Comparison of ENCODE assay signal across 14 mouse cellular contexts in genomic region chr9:32018020-32018419, GRCm38 (mm10).
DNase-seq lines count a peak whose midpoint lies in the region; ATAC-seq and TF ChIP-seq lines count a peak whose summit lies in the region.
"Had no signal": no experiment of that assay in that cellular context is flagged by ENCODE, and none has a peak within 500 bp of the region (broad histone marks: within the 10 kb centered on the region; RNA-seq: fewer than 3 reads in every experiment).

No protein-coding gene starts in this region.

- peaks cover 17% of the 10 kb centered on the region for H3K4me1 ChIP-seq in forebrain, embryonic 13.5 days
- H3K4me1 ChIP-seq in forebrain, embryonic 12.5 days: peaks cover 21% of the 10 kb centered on the region
- no peaks in the 10 kb centered on the region for H3K4me1 ChIP-seq in intestine, postnatal 0 days (replicated peaks; ENCODE audit: control insufficient read depth, insufficient read depth, low read length)

- H3K36me3 ChIP-seq in forebrain, embryonic 13.5 days (ENCODE audit: poor library complexity, severe bottlenecking): no peaks in the 10 kb centered on the region
- no peaks in the 10 kb centered on the region for H3K36me3 ChIP-seq in forebrain, embryonic 12.5 days (replicated peaks)
- H3K36me3 ChIP-seq in intestine, postnatal 0 days (ENCODE audit: control insufficient read depth, insufficient read depth): no peaks in the 10 kb centered on the region
- H3K36me3 ChIP-seq: embryonic facial prominence, embryonic 15.5 days; limb, embryonic 10.5 days; lung, embryonic 15.5 days had no signal

- intact Hi-C loops in heart, postnatal 25 days (cut with DNase I): no loop called here

- no peak overlapping the region for H3K4me2 ChIP-seq in forebrain, embryonic 13.5 days
- H3K4me2 ChIP-seq in forebrain, embryonic 12.5 days: no peak overlapping the region
- H3K4me2 ChIP-seq in intestine, postnatal 0 days (replicated peaks; ENCODE audit: low read depth): no peak overlapping the region
- H3K4me2 ChIP-seq: embryonic facial prominence, embryonic 15.5 days; lung, embryonic 15.5 days had no signal

- no peaks in the 10 kb centered on the region for H3K27me3 ChIP-seq in forebrain, embryonic 13.5 days
- H3K27me3 ChIP-seq in forebrain, embryonic 12.5 days: no peaks in the 10 kb centered on the region
- H3K27me3 ChIP-seq in intestine, postnatal 0 days (replicated peaks; ENCODE audit: control insufficient read depth, insufficient read depth, low read length): no peaks in the 10 kb centered on the region
- H3K27me3 ChIP-seq: embryonic facial prominence, embryonic 15.5 days; lung, embryonic 15.5 days had no signal

- no peak for ATAC-seq in forebrain, embryonic 13.5 days
- no peak for ATAC-seq in forebrain, embryonic 12.5 days (ENCODE audit: low FRiP score)
- no peak for ATAC-seq in intestine, postnatal 0 days
- ATAC-seq: intestine, embryonic 16.5 days had no signal

- H3K9me3 ChIP-seq in forebrain, embryonic 13.5 days (replicated peaks): no peaks in the 10 kb centered on the region
- H3K9me3 ChIP-seq in forebrain, embryonic 12.5 days: no peaks in the 10 kb centered on the region
- no peaks in the 10 kb centered on the region for H3K9me3 ChIP-seq in intestine, postnatal 0 days (ENCODE audit: control insufficient read depth)
- H3K9me3 ChIP-seq: embryonic facial prominence, embryonic 15.5 days; limb, embryonic 10.5 days; lung, embryonic 15.5 days had no signal

- no peak overlapping the region for H3K9ac ChIP-seq in forebrain, embryonic 13.5 days
- no peak overlapping the region for H3K9ac ChIP-seq in forebrain, embryonic 12.5 days
- H3K9ac ChIP-seq in intestine, postnatal 0 days (ENCODE audit: low read depth, low read length): no peak overlapping the region
- H3K9ac ChIP-seq: embryonic facial prominence, embryonic 15.5 days; lung, embryonic 15.5 days had no signal

- peak overlapping the region; percentile 31; the same call in 1 of the 2 replicates for H3K27ac ChIP-seq in forebrain, embryonic 13.5 days
- H3K27ac ChIP-seq in forebrain, embryonic 12.5 days: no peak overlapping the region
- no peak overlapping the region for H3K27ac ChIP-seq in intestine, postnatal 0 days (ENCODE audit: low read depth, low read length)
- H3K27ac ChIP-seq: embryonic facial prominence, embryonic 15.5 days; limb, embryonic 10.5 days; lung, embryonic 15.5 days had no signal

- no peak for TF ChIP-seq CTCF in intestine, postnatal 0 days (IDR thresholded peaks at IDR 0.05; ENCODE audit: low read depth)

- peak; percentile 23 for DNase-seq in layer of hippocampus, adult 11-12 months (ENCODE audit: low spot score)
- no peak for DNase-seq in layer of hippocampus, adult 9-11 months
- DNase-seq in gastrocnemius, adult 8-10 months (ENCODE audit: low spot score in 2 of 2): peak; percentile 63
- peak; percentile 80 for DNase-seq in heart, postnatal 25 days (ENCODE audit: low spot score)
- DNase-seq in embryo, embryonic 9.5 days (ENCODE audit: extremely low spot score): no peak
- DNase-seq: adrenal gland, postnatal 36 days; thymus, postnatal 14 days had no signal

- H3K4me3 ChIP-seq in forebrain, embryonic 13.5 days: no peak overlapping the region
- no peak overlapping the region for H3K4me3 ChIP-seq in forebrain, embryonic 12.5 days (replicated peaks)
- H3K4me3 ChIP-seq in intestine, postnatal 0 days (ENCODE audit: low read depth, low read length): no peak overlapping the region
- H3K4me3 ChIP-seq: embryonic facial prominence, embryonic 15.5 days; limb, embryonic 10.5 days; lung, embryonic 15.5 days had no signal

Comparison
In these comparisons a context has a peak if more than half of its experiments do, and no peak if none do; other contexts are left out.
1. DNase-seq: peak in layer of hippocampus, adult 11-12 months (single experiment), gastrocnemius, adult 8-10 months (2 of 2) and heart, postnatal 25 days (single experiment); none in layer of hippocampus, adult 9-11 months (single experiment) and embryo, embryonic 9.5 days (single experiment).